Mouse (Mus musculus) cerebellum, adult 8-10 months (tissue): ENCODE results near the gene Allc.

Experiments
- DNase-seq: peaks from one replicate; pipeline ENCODE4 v3.0.0; 2022

Gene Allc

DNA sequence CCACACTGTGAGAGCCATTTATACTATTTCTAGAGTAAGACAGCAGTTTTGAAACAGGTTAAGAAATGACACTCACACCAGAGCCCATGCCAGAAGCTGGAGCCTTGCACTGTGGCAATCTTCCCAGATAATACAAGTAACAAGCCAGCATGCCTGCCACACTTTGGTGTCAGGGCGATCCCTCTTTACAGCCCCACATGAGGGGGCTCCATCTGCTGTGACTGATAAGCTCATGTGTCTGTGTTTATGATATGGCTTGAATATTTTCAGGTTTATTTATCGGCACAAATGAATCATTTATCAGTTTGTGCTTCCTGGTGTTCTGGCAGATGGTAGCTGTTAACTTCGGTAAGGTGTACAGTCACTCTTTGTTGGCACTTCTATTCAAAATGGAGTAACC lies 4.2 kb downstream of the Allc start:
- DNase-seq: no peak

DNA sequence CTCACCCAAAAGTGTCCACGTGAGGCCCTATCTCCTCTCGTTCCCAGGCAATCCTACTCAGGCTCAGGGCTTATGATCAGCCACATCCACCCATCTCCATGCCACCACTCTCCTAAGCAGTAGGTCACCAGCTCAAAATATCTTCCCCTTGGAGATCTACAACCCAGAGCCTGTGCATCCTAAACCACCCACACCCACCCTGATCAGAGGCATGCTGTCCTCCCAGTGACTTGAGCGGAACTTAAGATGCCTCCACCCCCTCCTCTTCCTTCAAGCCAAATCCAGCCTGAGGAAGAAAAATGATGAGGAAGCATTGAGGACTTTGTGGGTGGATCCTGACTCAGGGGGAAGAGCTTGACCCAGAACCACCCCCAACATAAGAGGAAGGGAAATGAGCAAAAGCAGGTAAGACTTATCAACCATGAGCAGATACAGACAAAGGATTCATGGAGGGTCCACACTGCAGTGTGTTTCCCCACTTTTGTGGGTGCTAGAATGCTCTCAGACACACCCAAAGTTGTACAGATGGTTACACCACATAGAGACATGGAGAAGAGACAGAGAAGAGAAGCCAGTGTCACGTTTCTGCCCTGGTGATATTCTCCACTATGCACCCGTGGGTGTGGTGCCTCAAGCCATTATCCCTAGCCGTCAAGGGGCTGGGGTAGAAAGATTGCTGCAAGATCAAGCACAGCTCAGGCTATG lies 6.8 kb downstream of the Allc start:
- no peak for DNase-seq

DNA sequence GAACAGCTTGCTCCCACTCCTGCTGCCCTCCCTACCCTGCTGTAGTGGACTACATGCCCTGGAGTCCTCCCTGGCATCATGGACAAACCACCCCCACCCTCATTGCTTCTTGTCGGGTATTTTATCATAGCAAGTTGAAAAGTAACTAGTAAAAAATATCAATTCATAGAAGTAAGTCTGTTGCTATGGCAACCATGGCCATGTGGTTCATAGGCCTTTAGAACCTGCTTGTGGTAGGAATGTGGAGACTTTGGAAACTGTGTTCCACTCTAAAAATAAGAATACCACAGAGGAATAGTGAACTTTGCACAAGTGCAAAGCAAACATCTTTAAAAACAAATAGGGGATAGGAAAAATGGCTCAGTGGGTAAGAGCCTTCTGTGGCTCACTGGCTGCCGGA lies 10.1 kb downstream of the Allc start:
- DNase-seq: no peak

DNA sequence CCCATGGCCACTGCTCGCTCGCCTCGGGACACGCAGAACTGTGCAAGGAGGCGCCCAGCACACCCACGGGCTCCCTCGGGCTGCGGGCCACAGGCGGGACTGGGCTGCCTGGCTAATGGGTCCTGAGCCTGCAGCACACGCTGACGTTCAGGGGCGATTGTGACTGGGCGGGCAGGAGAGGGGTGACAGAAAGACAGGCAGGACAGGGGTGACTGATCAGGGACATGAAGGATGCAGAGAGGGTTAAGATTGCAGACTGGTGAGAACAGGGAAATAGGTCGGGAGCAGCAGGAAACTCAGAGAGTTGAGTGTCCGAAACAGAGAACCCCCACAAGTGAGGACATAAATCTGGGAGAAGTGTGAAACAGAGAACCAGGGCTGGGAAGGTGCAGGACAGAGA lies 30.0 kb downstream of the Allc start, which contains the start of gene Dcdc2c:
Dcdc2c (minus strand) TSS at position 101 of the 400 bp plus-strand sequence.
- no peak for DNase-seq

DNA sequence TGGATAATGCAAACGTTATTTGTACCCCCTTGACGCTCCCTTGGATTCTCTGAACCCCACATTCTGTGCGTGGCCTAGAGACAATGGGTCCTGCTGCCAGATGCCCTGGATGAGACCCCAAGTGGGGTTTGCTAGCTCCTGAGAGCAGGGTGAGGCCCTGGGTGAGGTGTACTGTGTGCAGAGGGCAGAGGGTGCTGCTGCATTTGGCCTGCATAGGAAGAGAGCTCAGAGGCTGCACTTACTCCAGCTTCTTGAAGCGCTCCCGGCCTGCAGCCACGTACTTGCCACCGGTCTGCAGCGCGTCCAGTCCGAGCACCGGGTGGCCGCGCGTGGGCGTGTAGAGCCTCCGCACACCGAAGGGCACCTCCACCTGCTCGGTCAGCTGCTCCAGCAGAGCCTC lies 30.5 kb downstream of the Allc start:
- DNase-seq: no peak

- no peak for DNase-seq
Measured at GRCm38 (mm10) chr12:28548887-28549286, 33.4 kb downstream of the Allc start.

GRCm38 (mm10) chr12:28514264-28514775 lies 68.0 kb downstream of the Allc start:
- DNase-seq: no peak

- no peak for DNase-seq
Measured at GRCm38 (mm10) chr12:28509699-28510280, 72.5 kb downstream of the Allc start.
